Mouse (Mus musculus) spleen, adult 2 months (tissue): ENCODE results near the gene Ercc2.

Experiments used
- CTCF ChIP-seq: fragments of 200-500 bp; IDR thresholded peaks from 2 replicates; pipeline ENCODE4 v1.5.1; 2011; ENCODE audit warnings: mild to moderate bottlenecking, inconsistent platforms; ENCODE audit not compliant: insufficient read depth, insufficient read length, insufficient replicate concordance; ENCODE audit errors: extremely low read depth
- POLR2A ChIP-seq: fragments of 200-500 bp; IDR thresholded peaks from 2 replicates; pipeline ENCODE4 v1.6.1; 2011; ENCODE audit warnings: low read depth, low read length, inconsistent platforms

GRCm38 (mm10) chr7:19342481-19343027 lies 39.3 kb upstream of the Ercc2 start:
- no peak for TF ChIP-seq POLR2A
- TF ChIP-seq CTCF: peak; percentile 87
